Mouse (Mus musculus): ENCODE measurements around the gene Sel1l3.

Sel1l3 gene

GRCm38 (mm10) chr5:53061532-53062130 is 152.1 kb downstream of the Sel1l3 start:
- DNase-seq, result no peak

Measured in cerebellum, adult 11 months (tissue).